Mouse (Mus musculus) adrenal gland, postnatal 25 days (tissue): ENCODE measurements around the gene Olfr250. TPM values are rescaled to one million over a fixed set of nuclear protein-coding genes. Genes with fewer than 3 reads are reported as not detected.
"Not testable (repeated sequence)": the region's sequence is repeated elsewhere in the genome, so short reads cannot be mapped to it uniquely, and the experiment has no call there.

Experiments used
- DNase-seq: peaks from one replicate; pipeline ENCODE4 v3.0.0; 2021; ENCODE audit warnings: mixed read lengths
- long read RNA-seq: library from polyadenylated mRNA; stranded (forward); transcript quantifications from one replicate; pipeline ENCODE4 v2.0.0, GENCODE M21; 2021
- total RNA-seq: library from RNA; stranded (reverse); gene quantifications from 2 replicates; pipeline ENCODE4 v1.2.3, GENCODE M21; 2021

Olfr250 gene
- total RNA-seq = not detected in 2 replicates
- long read RNA-seq = 0 reads

DNA sequence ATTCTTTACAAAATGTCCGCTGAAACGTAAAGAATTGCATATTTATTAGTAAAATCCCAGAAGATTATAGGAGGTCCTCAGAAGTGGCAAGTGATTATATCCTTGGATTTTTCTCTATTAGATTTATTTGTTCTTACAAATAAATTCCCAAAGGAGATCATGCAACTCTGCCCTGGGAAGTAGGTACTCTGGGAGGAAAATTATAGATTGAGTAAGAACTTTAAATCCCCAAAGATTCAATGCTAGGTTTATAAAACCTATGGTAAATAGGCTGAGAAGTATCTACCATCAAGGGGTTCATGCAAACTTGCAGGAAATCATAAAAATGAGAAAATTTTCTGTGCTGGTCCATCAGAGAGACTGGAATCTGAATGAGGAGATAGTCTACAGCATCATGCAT is at the start of gene Olfr250:
Olfr250 (plus strand) TSS at position 301 of the 400 bp plus-strand sequence.
- DNase-seq = no peak

GRCm38 (mm10) chr9:38328760-38329159 is 37.9 kb upstream of the Olfr250 start, which contains the start of gene Olfr25:
TSS of gene Olfr25 (plus strand) at chr9:38329060.
- DNase-seq = no peak

GRCm38 (mm10) chr9:38348111-38348510 is 18.6 kb upstream of the Olfr250 start, which contains the start of gene Olfr898:
TSS of gene Olfr898 (plus strand) at chr9:38348411.
- DNase-seq = no peak

- no peak for DNase-seq
Measured at GRCm38 (mm10) chr9:38376786-38377185, 10.1 kb downstream of the Olfr250 start, which contains the start of gene Olfr251. TSS of gene Olfr251 (plus strand) at chr9:38377086.

GRCm38 (mm10) chr9:38401398-38401797 is 34.7 kb downstream of the Olfr250 start, which contains the start of gene Olfr147:
TSS of gene Olfr147 (plus strand) at chr9:38401698.
- no peak for DNase-seq

DNA sequence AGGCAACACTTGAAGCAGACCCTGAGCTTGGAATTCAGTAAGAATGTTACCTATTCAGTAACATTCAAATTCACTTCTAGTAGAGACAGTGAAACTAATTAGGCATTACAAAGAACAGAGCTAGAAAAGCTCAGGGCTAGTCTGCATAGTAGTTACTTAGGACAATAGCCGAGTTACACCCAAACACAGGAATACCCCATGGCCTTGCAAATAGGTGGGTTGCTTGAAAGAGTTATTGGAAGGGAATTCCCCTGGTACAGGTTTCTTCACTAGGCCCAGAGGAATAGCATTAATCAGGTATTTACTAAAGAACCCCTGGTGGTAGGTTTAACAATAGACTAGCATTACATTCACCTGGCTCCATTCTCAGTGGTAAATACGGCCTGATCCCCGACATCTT is 40.8 kb downstream of the Olfr250 start:
- DNase-seq = not testable (repeated sequence)

- DNase-seq = not testable (repeated sequence)
Measured at GRCm38 (mm10) chr9:38413502-38413901, 46.8 kb downstream of the Olfr250 start.

Other genes starting within 250 kb of the Olfr250 start
- not detected in 2 replicates for gene Olfr890, start 224.4 kb upstream of the Olfr250 start, total RNA-seq
- gene Olfr891, start 186.1 kb upstream of the Olfr250 start, total RNA-seq = not detected in 2 replicates
- not detected in 2 replicates for gene Olfr893, start 158.5 kb upstream of the Olfr250 start, total RNA-seq
- not detected in 2 replicates for gene Olfr894, start 148.8 kb upstream of the Olfr250 start, total RNA-seq
- not detected in 2 replicates for gene Olfr143, start 114.1 kb upstream of the Olfr250 start, total RNA-seq
- not detected in 2 replicates for gene Olfr895, start 99.0 kb upstream of the Olfr250 start, total RNA-seq
- gene Olfr896-ps1, start 75.8 kb upstream of the Olfr250 start, total RNA-seq = not detected in 2 replicates
- gene Olfr25, start 37.8 kb upstream of the Olfr250 start, total RNA-seq = not detected in 2 replicates
- gene Olfr898, start 18.5 kb upstream of the Olfr250 start, total RNA-seq = not detected in 2 replicates
- gene Olfr251, start 10.2 kb downstream of the Olfr250 start, total RNA-seq = not detected in 2 replicates
- not detected in 2 replicates for gene Olfr147, start 34.8 kb downstream of the Olfr250 start, total RNA-seq
- gene Olfr901, start 62.6 kb downstream of the Olfr250 start, total RNA-seq = not detected in 2 replicates
- gene Olfr902, start 80.8 kb downstream of the Olfr250 start, total RNA-seq = not detected in 2 replicates
- gene Olfr904, start 96.2 kb downstream of the Olfr250 start, total RNA-seq = not detected in 2 replicates
- not detected in 2 replicates for gene Olfr905, start 104.2 kb downstream of the Olfr250 start, total RNA-seq
- gene Olfr906, start 120.2 kb downstream of the Olfr250 start, total RNA-seq = not detected in 2 replicates
- not detected in 2 replicates for gene Olfr907, start 128.9 kb downstream of the Olfr250 start, total RNA-seq
- not detected in 2 replicates for gene Olfr911-ps1, start 154.7 kb downstream of the Olfr250 start, total RNA-seq
- gene Olfr910, start 171.0 kb downstream of the Olfr250 start, total RNA-seq = not detected in 2 replicates
- gene Olfr912, start 213.3 kb downstream of the Olfr250 start, total RNA-seq = not detected in 2 replicates
- gene Olfr913, start 225.9 kb downstream of the Olfr250 start, total RNA-seq = not detected in 2 replicates
- not detected in 2 replicates for gene Olfr914, start 238.2 kb downstream of the Olfr250 start, total RNA-seq